Mouse (Mus musculus): ENCODE data around the gene Slc12a7. TPM values are rescaled to one million over a fixed set of nuclear protein-coding genes. Genes with fewer than 3 reads are reported as not detected.

Slc12a7 gene
- total RNA-seq, 2 experiments from 2014 or later = 4.5 to 5.2 TPM

DNA sequence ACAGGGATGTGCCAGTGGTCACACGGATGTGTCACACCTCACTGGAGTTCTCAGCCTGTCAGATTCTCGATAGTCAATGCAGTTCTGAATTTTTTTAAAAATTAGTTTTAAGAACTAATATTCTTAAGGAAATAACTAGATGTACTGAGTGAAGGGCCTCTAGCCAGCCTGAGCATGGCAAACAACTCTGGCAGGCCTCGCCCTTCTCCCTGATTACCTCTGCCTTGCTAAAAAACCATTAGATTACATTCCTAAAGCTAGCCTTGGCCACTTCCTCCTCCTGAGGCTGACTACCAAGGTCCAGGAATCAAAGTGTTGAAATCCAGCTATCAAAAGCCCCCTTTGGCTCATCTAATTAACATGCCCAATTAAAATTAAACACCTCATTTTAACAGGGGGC, 18.4 kb downstream of the Slc12a7 start:
- intact Hi-C loops (cut with DNase I; ENCODE audit: low total_unique reads) = no loop called here
- DNase-seq = no peak

GRCm38 (mm10) chr13:73755809-73756208, 22.9 kb downstream of the Slc12a7 start:
- intact Hi-C loops (cut with DNase I; ENCODE audit: low total_unique reads) = no loop called here
- DNase-seq = no peak

DNA sequence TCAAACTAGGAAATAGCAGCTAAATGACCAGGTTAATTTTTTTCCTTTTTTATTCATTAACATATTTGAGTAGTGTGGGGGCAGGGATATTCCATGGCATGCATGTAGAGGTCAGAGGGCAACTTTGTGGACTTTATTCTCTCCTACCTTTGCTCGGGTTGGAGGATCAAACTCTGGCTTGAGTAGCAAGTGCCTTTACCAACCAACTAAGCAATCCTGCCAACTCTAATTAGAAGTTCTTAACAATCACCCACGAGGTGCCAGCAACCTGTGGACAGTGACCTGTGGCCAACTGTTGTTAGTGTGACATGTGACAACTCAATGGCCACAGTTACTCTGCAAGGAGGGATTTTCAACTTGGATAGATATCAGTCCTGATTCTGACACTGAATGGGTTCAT, 24.0 kb downstream of the Slc12a7 start:
- no peak for DNase-seq
- intact Hi-C loops (cut with DNase I; ENCODE audit: low total_unique reads) = no loop called here

- intact Hi-C loops (cut with DNase I; ENCODE audit: low total_unique reads) = no loop called here
- DNase-seq = no peak
Measured at GRCm38 (mm10) chr13:73757362-73757761, 24.5 kb downstream of the Slc12a7 start.

GRCm38 (mm10) chr13:73759596-73759995, 26.7 kb downstream of the Slc12a7 start:
- no peak for DNase-seq
- intact Hi-C loops (cut with DNase I; ENCODE audit: low total_unique reads) = no loop called here

GRCm38 (mm10) chr13:73760126-73760525, 27.2 kb downstream of the Slc12a7 start:
- intact Hi-C loops (cut with DNase I; ENCODE audit: low total_unique reads) = no loop called here

DNA sequence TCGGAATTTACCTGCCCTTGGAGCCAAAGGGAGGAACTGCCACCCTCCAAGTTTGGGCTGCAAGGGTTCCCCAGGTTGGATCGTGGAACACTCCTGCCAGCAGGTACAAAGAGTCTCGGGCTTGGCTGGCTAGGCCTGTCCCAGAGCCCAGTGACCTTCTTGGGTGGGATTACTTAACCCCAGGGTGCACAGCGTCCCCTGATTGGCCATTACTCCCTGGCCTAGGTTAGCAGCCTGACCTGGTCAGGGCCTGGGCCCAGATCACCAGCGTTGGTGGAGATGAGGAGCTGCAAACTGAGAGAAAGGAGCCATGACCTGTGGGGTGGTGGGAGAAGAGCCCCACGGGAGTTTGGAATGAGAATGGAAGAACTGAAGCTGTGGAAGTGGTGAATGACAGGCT, 30.0 kb downstream of the Slc12a7 start:
- no peak for DNase-seq
- intact Hi-C loops (cut with DNase I; ENCODE audit: low total_unique reads) = no loop called here

More at GRCm38 (mm10) chr13:73760126-73760525, 27.2 kb downstream of the Slc12a7 start:
- DNase-seq = no peak

GRCm38 (mm10) chr13:73763439-73764255, 30.8 kb downstream of the Slc12a7 start:
- intact Hi-C loops (cut with DNase I; ENCODE audit: low total_unique reads) = no loop called here
- DNase-seq = peak; percentile 84

DNA sequence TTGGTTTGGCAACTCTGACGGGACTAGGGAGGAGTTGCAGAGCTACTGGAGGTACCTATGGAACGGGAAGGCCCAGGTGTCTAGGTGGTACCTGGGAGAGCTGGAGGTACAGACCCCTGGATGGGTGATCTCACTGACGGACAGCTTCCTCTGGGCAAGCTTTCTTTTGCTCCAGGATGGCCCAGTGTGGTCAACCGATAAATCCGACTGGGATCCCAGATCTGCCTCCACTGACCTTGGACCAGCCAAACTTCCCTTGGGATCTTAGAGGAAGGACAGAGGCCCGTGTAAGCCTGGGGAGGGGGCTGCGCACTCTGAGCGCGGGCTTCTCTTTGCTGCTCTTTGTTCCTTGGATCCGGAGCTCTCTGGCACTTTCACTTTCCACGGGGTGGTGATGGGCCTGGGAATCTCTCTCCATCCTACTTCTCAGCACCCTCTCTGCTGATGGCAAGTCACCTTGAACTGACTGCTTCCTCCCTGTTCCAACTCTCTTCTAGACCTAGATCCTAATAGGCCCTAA, 31.4 kb downstream of the Slc12a7 start:
- intact Hi-C loops (cut with DNase I; ENCODE audit: low total_unique reads) = no loop called here
- DNase-seq = no peak

DNA sequence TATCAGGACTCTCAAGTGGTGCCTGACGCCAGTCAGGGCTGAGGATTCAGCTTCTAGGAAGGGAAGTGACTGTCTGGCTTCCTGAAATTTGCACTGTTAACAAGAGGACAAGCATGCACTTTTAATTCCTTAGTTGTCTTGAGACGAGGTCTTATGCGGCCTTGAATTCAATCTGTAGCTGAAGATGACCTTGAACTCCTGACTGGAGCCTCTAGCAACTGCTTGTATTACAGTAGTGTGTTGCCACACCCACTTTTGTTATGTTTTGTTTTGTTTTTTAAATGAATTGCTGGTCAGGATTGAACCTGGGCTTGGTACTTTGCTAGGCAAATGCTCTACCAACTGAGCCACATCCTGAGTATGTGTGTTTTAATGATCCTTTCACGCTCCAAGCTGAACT, 32.5 kb downstream of the Slc12a7 start:
- intact Hi-C loops (cut with DNase I; ENCODE audit: low total_unique reads) = loop anchor here (5.0 kb wide), 1 partner anchor 38 kb away; no protein-coding TSS in a partner anchor
- DNase-seq = no peak

GRCm38 (mm10) chr13:73767224-73767623, 34.3 kb downstream of the Slc12a7 start:
- intact Hi-C loops (cut with DNase I; ENCODE audit: low total_unique reads) = loop anchor here (5.0 kb wide), 1 partner anchor 40 kb away; no protein-coding TSS in a partner anchor
- no peak for DNase-seq

GRCm38 (mm10) chr13:73767754-73768153, 34.9 kb downstream of the Slc12a7 start:
- DNase-seq = no peak
- intact Hi-C loops (cut with DNase I; ENCODE audit: low total_unique reads) = loop anchor here (5.0 kb wide), 1 partner anchor 40 kb away; no protein-coding TSS in a partner anchor

- intact Hi-C loops (cut with DNase I; ENCODE audit: low total_unique reads) = loop anchor here (5.0 kb wide), 1 partner anchor 41 kb away; no protein-coding TSS in a partner anchor
- no peak for DNase-seq
Measured at GRCm38 (mm10) chr13:73768311-73768710, 35.4 kb downstream of the Slc12a7 start.

DNA sequence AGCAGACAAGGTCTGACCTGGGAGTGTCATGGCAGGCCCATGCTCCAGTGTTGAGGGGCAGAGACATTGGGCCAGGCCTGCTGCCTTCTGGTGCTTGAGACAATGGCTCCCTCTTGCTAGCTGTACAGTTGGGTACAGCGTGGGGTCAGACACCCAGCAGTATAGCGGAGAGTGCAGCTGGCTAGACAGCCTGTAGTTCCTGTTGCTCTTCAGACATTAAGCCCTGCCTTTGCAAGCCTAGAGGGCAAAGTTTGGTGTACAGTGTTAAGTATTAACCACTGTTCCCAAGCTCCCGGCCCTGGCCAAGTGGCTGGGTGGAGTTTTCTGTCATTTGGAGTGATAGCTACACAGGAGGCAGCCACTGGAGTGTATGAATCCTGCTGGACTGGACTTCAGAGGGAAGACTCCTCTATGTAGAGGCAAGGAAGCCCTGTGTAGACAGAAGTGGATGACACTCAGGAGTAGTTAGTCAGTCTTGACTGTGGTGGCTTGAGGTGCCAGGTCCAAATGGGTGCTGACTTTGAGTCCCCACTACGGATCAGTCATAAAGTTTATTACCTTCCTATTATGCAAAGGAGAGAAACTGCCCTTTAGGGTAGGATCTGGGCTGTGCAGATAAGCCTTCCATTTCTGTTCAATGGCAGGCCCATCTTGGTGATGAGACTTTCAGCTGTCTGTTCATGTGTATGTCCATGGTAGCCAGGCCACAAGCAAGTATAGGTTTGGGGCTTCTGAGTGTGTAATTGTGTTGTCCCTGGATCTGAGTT, 37.2 kb downstream of the Slc12a7 start:
- no peak for DNase-seq
- intact Hi-C loops (cut with DNase I; ENCODE audit: low total_unique reads) = loop anchor here (5.0 kb wide), 1 partner anchor 43 kb away; no protein-coding TSS in a partner anchor

GRCm38 (mm10) chr13:73771131-73771530, 38.2 kb downstream of the Slc12a7 start:
- intact Hi-C loops (cut with DNase I; ENCODE audit: low total_unique reads) = no loop called here
- no peak for DNase-seq

DNA sequence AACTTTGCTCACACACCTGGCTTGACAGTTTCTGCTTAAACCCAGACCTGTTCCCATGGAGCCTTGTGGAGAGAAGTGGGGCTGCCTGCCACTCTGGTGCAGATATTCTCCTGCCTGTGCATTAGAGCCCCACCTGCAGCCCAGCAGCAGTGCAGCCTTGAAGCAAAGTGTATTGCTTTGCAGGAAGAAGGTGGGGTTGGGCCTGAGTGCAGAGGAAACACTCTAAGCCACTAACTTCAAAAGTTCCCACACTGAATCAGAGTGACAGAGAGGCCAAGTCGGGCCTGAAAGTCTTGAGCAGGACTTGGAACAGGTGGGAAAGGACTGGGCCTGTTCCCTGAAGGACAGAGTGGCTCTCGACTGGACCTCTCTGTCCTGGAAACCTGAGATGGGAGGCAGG, 39.8 kb downstream of the Slc12a7 start:
- intact Hi-C loops (cut with DNase I; ENCODE audit: low total_unique reads) = no loop called here
- no peak for DNase-seq

- DNase-seq = peak; percentile 32
- intact Hi-C loops (cut with DNase I; ENCODE audit: low total_unique reads) = no loop called here
Measured at GRCm38 (mm10) chr13:73773519-73774205, 40.8 kb downstream of the Slc12a7 start.

- intact Hi-C loops (cut with DNase I; ENCODE audit: low total_unique reads) = no loop called here
- DNase-seq = no peak
Measured at GRCm38 (mm10) chr13:73775786-73776185, 42.9 kb downstream of the Slc12a7 start.

- no peak for DNase-seq
- intact Hi-C loops (cut with DNase I; ENCODE audit: low total_unique reads) = no loop called here
Measured at GRCm38 (mm10) chr13:73777578-73777977, 44.7 kb downstream of the Slc12a7 start.

- intact Hi-C loops (cut with DNase I; ENCODE audit: low total_unique reads) = no loop called here
- no peak for DNase-seq
Measured at GRCm38 (mm10) chr13:73782486-73782885, 49.6 kb downstream of the Slc12a7 start.

All from gastrocnemius, postnatal 14 days (tissue).